Mouse (Mus musculus) layer of hippocampus, adult 8-10 months (tissue): ENCODE measurements around the gene Top3b. TPM values are rescaled to one million over a fixed set of nuclear protein-coding genes. Genes with fewer than 3 reads are reported as not detected.
"Not testable (repeated sequence)": the region's sequence is repeated elsewhere in the genome, so short reads cannot be mapped to it uniquely, and the experiment has no call there.

Source experiments
- DNase-seq, 2 experiments: peaks; one replicate each; pipeline ENCODE4 v3.0.0; 2022; ENCODE audit warnings: low spot score in 2 of 2
- total RNA-seq, 4 experiments: library from RNA; stranded (reverse); gene quantifications; 2 replicates each; pipeline ENCODE4 v1.2.4; 2022

Gene Top3b
- total RNA-seq, 4 experiments from 2014 or later = 68.6 to 86.2 (median 73.0) TPM

GRCm38 (mm10) chr16:16896382-16897055 lies 26.0 kb downstream of the Top3b start, which contains the start of gene Ppm1f:
Ppm1f (plus strand) TSS chr16:16896469.
- peak; percentile 91 to 97 for DNase-seq

- no peak for DNase-seq
These were observed 26.6 kb downstream of the Top3b start for GRCm38 (mm10) chr16:16897056-16897584.

- DNase-seq = no peak
These were observed 31.8 kb downstream of the Top3b start for GRCm38 (mm10) chr16:16902329-16902728.

- DNase-seq = no peak
These were observed 32.7 kb downstream of the Top3b start for GRCm38 (mm10) chr16:16903188-16903587.

- DNase-seq = no peak
These were observed 37.3 kb downstream of the Top3b start for GRCm38 (mm10) chr16:16907799-16908198.

- DNase-seq = peak; percentile 75 to 83
These were observed 41.4 kb downstream of the Top3b start for GRCm38 (mm10) chr16:16911641-16912597.

- DNase-seq = no peak
These were observed 42.9 kb downstream of the Top3b start for GRCm38 (mm10) chr16:16913440-16913839.

GRCm38 (mm10) chr16:16918441-16919117 lies 48.0 kb downstream of the Top3b start:
- DNase-seq = peak in 1 of 2 experiments; percentile 58

- peak in 1 of 2 experiments; percentile 54 for DNase-seq
These were observed 50.5 kb downstream of the Top3b start for GRCm38 (mm10) chr16:16921021-16921435.

- no peak for DNase-seq
These were observed 53.9 kb downstream of the Top3b start for GRCm38 (mm10) chr16:16924481-16924880.

GRCm38 (mm10) chr16:16926536-16926935 lies 56.0 kb downstream of the Top3b start:
- DNase-seq = no peak

GRCm38 (mm10) chr16:16928908-16929307 lies 58.4 kb downstream of the Top3b start:
- not testable (repeated sequence) for DNase-seq

- DNase-seq = no peak
These were observed 59.8 kb downstream of the Top3b start for GRCm38 (mm10) chr16:16930326-16930725.

GRCm38 (mm10) chr16:16930810-16931296 lies 60.3 kb downstream of the Top3b start:
- DNase-seq = peak; percentile 92 to 94

GRCm38 (mm10) chr16:16939543-16939942 lies 69.0 kb downstream of the Top3b start:
- DNase-seq = no peak

- no peak for DNase-seq
These were observed 70.5 kb downstream of the Top3b start for GRCm38 (mm10) chr16:16941078-16941477.

Other genes starting within 250 kb of the Top3b start
- gene Olfr19, start 194.3 kb upstream of the Top3b start, total RNA-seq = not detected
- 10 to 100 TPM in 3 of 4 experiments, 1 to 10 TPM in 1; 8.6 to 13.3 (median 11.1) TPM for gene Spag6l, start 41.3 kb upstream of the Top3b start, total RNA-seq
- not detected for gene Igll1, start 6.8 kb upstream of the Top3b start, total RNA-seq
- gene Vpreb1, start 107 bp downstream of the Top3b start, total RNA-seq = 1 to 10 TPM in 1 of 4 experiments, not detected in 3; 1.9 TPM
- 10 to 100 TPM; 46.5 to 59.4 (median 51.9) TPM for gene Ppm1f, start 25.7 kb downstream of the Top3b start, total RNA-seq
- 100 to 1,000 TPM; 461 to 545 (median 499) TPM for gene Mapk1, start 112.6 kb downstream of the Top3b start, total RNA-seq
- 10 to 100 TPM; 27.9 to 36.5 (median 29.8) TPM for gene Ypel1, start 199.0 kb downstream of the Top3b start, total RNA-seq
- 100 to 1,000 TPM in 2 of 4 experiments, 10 to 100 TPM in 2; 85.7 to 105 (median 98.4) TPM for gene Ppil2, start 240.5 kb downstream of the Top3b start, total RNA-seq